Mouse (Mus musculus): ENCODE results near the gene Racgap1. TPM values are rescaled to one million over a fixed set of nuclear protein-coding genes. Genes with fewer than 3 reads are reported as not detected.

Racgap1 gene
- polyA plus RNA-seq, 2 experiments from 2014 or later, result 33.2 to 33.3 TPM

DNA sequence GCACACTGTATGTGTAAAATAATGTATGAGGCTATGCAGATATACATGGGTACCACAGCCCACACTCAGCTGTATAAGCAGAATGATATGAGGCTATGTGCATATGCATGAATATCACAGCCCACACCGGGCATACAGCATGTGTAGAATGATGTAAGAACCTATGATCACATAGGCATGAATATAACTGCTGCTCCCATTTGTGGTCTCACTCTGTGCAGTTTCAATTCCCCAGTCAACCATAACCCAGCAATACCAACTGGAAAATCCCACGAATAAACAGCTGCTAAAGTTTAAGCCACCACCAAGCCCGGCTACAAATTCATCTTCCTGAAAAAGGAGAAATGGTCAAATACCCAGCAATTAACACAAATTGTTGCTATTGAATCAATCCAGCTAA lies 32.9 kb downstream of the Racgap1 start:
- no peak for ATAC-seq

DNA sequence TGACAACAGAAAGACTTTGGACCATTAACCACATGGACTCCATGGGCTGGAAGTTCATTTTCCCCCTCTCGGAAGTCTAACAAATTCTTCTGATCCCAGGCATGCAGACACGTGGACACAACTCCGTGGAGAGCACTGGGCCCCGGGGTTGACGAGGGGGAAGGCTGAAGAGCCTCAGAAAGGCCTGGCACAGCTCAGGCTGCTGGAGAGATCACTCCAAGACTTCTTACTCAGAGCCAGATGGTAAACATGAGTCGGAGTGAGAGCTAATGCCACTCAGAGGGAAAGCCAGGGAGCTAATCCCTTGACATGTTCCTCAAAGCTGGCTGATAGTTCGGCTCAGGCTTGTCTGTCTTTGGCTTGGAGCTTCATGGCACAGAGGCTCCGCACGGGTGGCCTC lies 36.2 kb downstream of the Racgap1 start:
- ATAC-seq, result no peak

DNA sequence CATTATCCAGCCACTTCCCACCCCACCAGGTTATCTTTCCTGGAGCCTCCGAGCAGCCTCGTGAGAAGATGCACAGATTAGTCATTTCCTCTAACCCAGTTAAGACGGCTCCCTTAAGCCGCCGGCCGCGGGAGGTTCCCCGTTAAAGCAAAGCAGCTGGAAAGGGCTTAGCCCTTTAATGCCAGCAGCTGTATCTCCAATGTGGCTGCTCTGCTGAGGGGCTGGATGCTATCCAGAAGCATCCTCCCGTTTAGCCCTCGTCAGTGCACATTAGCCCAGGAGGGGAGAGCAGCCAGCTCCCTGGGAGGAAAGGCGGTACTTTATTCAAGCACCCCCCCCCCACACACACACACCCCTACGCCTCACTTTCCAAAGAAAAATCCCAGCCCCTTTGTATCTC lies 36.7 kb downstream of the Racgap1 start:
- no peak for ATAC-seq

DNA sequence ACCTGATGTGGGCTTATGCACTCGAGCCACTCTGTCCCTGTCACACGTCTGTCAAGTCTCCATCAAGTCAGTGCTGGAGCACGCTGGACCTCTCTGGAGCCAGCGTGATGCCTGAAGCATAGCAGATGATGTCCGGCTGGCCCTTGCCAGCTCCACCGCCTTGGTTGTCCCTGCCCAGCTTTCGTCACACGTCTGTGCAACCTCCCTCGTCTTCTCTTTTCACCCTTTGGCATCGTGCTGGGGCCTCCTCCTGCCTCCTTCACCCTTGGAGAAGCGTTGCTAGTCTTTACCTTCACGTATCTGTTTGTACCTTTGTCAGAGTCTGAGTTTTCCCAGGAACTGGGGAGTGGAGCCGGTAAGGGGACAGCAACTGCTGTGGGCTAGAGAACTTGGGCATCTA lies 37.2 kb downstream of the Racgap1 start:
- no peak for ATAC-seq

- no peak for ATAC-seq
Measured at GRCm38 (mm10) chr15:99611563-99611962, 39.9 kb downstream of the Racgap1 start.

DNA sequence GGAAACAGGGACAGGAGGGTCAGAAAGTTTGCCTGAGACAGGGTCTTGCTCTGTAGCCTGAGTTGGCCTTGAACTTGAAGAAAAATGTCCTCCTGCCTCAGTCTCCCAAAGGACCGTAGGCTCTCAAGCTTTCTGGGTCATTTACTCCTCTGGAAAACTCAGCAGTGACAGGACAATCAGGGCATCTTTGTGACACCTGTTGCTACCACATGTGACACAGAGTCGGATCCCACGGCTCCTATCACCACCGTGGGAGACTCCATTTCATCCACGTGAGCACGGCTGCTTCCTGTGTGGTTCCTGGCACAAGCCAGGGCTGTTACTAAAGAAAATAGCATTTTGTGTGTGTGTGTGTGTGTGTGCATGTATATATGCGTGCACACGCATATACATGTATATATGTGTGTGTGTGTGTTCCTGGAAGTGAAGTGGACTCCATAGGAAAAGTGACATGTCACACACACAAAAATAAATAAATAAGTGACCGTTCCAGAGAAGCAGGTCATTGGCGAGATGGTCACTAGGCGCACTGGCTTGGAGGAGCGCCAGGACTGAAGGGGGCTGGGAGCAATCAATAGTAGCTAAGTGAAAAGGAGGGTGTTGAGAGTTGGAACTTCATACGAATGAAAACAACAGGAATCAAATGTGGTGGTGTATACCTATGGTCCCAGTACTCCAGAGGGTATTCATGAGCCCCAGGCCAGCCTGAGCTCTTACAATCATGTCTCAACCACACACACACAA lies 42.9 kb downstream of the Racgap1 start:
- no peak for ATAC-seq

DNA sequence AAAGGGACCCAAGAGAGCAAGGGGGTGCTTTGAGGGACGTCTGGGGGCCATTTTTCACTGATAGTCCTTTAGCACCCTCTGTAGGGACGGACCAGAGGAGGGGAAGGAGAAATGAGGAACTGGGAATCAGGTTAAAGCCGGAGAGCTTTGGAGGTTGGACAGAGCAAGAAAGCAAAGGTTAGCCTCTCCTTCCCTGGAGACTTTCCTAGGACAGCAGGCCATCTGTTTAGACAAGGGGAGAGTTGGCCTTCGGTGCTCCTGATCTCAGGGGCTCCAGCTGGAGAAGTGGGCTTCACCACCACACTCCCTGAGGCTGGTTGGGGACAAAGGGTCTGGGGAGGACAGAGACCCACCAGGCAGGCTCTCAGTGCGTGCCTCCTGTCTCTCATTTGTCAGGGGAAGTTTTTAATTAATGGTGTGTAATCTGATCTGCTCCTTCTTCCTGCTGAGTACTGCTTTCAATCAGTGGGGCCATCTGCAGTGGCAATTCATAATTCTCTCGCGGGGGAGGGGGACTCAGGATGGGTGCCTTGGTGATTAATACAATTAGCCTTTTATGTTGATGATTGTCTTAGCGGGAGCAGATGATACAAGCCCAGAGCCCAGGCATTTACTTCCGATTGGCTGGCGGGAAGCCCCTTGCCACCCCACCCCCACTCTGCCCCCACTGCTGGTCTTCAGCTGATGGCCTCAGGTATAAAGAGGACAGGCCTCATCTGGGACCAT lies 43.9 kb downstream of the Racgap1 start:
- no peak for ATAC-seq

GRCm38 (mm10) chr15:99606515-99606914 lies 44.9 kb downstream of the Racgap1 start:
- no peak for ATAC-seq

DNA sequence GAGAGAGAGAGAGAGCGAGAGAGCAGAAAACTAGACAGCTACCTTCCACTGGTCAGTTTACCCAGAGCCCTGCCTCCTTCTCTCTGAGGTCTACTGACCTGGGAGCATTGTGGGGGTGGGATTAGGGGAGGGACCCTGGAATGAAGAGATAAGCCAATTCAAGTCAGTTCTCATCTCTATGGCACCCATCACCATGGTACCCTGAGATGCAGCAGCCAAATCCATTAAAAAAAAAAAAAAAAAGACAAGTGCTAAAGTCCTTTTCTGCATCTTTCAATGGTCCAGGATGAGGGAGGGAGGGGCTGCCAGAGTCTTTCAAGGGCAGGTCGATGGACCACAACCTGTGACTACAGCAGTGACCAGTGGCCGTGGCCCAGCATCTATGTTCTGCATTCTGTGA lies 45.9 kb downstream of the Racgap1 start:
- no peak for ATAC-seq

DNA sequence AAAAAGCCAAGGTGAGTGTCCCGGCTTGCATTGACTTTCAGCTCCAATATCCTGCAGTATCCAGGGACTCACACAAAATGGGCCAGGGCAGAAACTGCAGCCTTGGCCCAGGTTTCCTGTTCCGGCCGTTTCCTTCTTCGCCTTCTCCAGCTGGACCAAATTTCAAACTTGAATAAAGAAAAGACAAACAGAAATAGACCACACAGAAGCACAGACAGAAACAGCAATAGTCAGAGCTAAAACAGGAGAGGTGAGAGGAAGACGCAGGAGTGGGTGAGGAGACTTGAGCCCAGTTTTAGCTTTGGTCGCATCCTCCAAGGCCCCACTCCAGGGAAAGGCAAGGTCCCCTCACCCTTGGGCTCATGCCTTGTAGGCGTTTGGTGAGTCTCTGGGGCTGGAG lies 48.2 kb downstream of the Racgap1 start:
- ATAC-seq, result no peak

DNA sequence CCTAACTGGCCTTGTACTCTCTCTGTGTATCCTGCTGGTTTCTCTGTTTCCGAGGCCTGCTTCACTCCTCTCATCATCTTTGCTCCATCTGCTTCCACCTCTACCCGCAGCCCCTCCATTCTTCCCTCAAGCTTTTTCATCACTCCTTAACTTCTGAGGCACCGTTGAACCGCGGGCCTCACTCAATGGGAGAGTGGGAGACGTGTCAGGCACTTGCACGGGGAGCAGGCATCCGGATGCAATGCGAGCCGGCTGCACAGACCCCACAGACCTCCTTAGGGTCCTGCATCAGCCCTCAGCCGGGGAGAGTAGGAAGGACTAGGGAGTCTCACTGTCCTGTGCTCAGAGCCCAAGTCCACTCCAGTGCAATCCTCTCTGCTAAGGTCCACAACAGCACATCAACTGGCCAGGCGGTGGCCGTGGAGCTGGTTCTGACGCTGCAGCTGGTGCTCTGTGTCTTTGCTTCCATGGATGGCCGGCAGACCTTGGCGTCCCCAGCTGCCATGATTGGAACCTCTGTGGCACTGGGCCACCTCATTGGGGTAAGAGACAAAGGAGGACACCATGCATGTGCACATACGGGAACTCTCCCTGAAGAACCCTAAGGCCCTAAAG lies 49.1 kb downstream of the Racgap1 start:
- ATAC-seq, result no peak

DNA sequence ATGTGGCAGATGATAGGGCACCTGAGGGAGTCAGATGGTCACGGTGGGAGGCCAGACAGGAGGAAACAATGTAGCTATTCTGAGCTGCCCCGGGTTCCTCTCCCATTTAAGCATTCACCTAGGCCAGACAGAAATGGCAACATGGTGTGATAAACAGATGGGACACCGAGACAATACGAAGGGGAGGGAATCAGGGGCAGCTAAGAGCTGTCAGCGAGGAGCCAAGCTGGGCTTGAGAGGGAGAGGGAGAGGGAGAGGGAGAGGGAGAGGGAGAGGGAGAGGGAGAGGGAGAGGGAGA lies 49.7 kb downstream of the Racgap1 start:
- no peak for ATAC-seq

DNA sequence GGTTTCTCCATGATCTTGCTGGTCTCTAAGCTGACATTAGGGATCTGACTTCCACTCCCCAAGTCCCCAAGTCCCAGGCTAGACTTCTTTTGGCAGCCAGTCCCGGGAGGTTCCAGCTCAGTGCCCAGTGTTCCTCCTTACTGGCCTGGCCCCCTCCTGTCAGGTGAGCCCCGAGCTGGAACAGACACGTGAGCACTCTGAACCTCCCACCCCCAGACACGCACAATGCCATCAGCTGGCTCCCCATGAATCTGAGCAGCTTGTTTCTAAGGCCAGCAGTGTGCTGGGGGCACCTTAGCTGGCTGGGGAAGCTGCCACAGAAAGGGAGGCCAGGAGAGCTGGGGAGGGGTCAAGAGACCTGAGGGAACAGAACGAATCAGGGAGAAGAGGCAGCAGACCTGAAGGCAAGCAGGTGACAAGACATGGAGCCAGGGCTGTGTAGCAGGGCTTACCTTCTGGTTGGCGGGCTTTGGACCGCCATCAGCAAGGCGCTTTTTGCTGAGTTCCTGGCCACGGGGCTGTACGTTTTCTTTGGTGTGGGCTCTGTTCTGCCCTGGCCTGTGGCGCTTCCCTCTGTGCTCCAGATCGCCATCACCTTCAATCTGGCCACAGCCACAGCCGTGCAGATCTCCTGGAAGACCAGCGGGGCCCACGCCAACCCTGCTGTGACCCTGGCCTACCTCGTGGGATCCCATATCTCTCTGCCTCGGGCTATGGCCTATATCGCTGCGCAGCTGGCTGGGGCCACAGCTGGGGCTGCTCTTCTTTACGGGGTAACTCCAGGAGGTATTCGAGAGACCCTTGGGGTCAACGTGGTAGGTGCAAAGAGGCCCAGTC lies 50.3 kb downstream of the Racgap1 start, which contains the start of gene Aqp6:
Aqp6 (plus strand) TSS at position 415 of the 837 bp plus-strand sequence.
- no peak for ATAC-seq

DNA sequence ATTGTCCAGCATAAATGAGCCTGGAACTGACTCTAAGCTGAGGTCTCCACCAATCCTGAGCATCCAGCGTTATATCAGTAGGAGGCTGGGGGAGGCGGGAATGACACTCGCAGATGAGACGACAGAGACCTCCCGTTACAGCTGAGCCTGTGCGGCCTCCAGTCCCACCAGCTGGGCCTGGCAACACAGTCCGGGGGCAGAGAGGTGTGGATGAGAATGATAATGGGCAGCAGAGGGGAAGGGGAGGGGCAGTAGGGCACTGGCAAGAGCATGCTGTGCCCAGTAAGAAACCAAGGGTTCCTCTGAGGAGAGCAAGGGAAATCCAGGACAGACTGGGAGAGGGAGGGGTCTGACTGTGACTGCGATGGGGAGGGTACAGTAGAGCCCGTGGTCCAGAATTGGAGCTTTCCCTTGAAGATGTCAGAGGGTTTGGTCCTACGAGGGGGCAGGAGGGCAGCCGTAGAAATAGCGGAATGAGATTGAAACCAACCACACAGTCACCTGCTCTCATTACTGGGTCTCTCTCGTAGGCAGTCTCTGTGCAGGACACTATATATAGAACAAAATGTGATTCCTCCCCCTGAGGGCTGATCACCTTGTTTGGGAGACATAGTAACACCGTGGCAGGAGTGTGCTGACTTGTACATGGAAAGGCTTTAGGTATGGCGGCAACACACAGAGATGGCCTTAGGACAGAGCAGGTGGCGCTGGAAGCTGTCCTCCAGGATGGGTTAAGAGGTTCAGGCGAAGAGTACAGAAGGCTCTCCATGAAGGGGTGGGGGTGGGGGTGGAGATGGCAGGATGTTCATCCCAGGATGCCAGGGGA lies 52.0 kb downstream of the Racgap1 start:
- no peak for ATAC-seq

- ATAC-seq, result no peak
Measured at GRCm38 (mm10) chr15:99597596-99597995, 53.9 kb downstream of the Racgap1 start.

- ATAC-seq, result no peak
Measured at GRCm38 (mm10) chr15:99596841-99597240, 54.6 kb downstream of the Racgap1 start.

- peak; percentile 59 for ATAC-seq
Measured at GRCm38 (mm10) chr15:99596056-99596687, 55.3 kb downstream of the Racgap1 start.

DNA sequence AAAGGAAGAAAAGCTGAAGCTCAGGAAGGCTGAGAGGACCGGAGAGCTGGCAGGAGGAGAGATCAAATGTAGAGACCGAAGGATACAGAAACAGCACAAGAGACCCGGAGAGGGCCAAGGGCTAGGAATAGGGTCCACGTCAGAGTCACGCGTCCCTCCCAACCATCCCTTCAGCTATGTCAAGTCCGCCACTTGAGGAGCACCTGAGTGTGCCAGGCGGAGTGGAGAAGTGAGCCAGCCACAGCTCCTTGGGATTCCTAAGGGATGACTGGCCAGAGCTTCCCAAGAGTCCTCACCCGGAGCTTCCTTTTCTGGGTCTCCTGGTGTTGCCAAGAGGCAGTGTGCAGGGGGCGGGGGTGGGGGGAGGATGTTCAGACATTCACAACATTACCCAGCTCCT lies 56.5 kb downstream of the Racgap1 start:
- ATAC-seq, result no peak

DNA sequence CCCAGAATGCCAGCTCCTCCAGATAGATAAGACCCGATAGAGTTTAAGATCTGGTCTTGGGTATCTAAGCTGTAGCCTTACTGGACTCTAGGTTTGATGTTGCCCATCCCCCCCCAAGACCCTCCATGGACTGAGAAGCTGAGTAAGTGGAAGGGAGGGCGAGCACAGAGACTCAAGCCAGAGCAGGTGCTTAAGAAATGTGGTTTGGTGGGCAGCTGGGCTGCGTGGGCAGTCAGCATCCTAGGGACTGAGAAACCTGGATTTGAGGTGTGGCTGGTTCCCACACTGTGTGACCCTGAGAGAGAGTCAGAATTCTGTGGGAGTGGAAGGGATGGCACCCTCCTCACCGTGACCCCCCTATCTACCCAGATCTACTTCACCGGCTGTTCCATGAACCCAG lies 58.6 kb downstream of the Racgap1 start:
- no peak for ATAC-seq

- ATAC-seq, result no peak
Measured at GRCm38 (mm10) chr15:99592177-99592576, 59.3 kb downstream of the Racgap1 start.

- ATAC-seq, result no peak
Measured at GRCm38 (mm10) chr15:99590429-99591084, 60.9 kb downstream of the Racgap1 start, which contains the start of gene Aqp5. Gene Aqp5 (plus strand): TSS chr15:99590782.
